Mouse (Mus musculus) T-cell, adult 2 months (primary cell): ENCODE data around the gene Zbtb21.
A peak's percentile ranks its signal among the peaks of the same experiment; 100 is the strongest.
"Not testable (repeated sequence)": the region's sequence is repeated elsewhere in the genome, so short reads cannot be mapped to it uniquely, and the experiment has no call there.

Experiments used
- DNase-seq: peaks from one replicate; pipeline ENCODE4 v3.0.0; 2022; ENCODE audit warnings: low spot score

Zbtb21 gene

DNA sequence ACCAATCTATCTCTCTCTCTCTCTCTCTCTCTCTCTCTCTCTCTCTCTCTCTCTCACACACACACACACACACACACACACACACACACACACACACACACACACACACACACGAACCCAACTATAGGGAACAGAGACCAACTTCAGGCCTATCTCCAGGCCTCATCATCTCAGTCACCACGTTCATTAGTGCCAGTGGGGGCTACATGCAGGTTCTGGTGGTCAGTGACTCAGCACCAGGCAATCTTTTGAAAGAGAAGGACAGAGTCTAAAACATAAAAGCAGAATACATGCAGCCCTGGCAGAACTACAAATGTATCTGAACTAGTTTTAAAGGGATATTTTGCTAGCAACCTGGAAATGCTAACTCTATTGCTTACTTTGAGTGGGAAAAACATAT, 15.4 kb downstream of the Zbtb21 start:
- not testable (repeated sequence) for DNase-seq

DNA sequence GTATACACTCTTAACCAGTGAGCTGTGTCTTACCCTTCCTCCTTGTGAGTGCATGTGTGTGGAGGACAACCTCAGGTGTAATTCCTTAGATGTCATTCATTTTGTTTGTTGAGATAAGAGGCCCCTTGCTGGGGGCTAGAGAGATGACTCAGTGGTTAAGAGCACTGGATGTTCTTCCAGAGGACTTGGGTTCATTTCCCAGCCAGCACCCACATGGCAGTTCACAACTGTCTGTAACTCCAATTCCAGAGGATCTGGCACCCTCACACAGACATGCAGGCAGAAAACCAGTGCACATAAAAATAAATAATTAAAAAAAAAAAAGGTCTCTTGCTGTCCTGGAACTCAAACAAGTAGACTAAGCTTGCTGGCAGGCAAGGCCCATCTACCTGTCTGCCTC, 20.6 kb downstream of the Zbtb21 start:
- DNase-seq: no peak

DNA sequence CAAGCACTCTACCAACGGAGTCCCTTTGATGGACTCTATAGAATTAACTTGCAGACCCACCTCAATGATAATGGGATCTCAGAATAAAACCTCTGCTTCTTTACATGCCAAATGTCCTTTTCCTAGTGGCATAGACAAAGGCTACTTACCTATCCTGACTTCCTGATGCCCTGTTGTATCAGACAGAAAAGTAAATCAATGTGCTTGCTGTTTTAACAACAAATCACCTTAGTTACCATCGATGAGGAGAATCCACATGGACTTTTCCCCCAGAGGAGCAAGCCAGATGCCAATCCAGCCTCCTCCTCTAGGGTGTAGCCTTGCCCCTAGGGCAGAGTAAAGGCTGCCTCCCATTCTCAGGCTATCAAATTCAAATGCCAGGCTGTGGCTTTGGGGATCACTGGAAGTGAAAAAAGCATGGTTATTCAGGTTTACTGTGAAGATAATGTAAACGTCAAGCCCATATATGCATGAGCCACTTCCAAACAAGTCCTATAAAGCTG, 21.9 kb downstream of the Zbtb21 start:
- no peak for DNase-seq

DNA sequence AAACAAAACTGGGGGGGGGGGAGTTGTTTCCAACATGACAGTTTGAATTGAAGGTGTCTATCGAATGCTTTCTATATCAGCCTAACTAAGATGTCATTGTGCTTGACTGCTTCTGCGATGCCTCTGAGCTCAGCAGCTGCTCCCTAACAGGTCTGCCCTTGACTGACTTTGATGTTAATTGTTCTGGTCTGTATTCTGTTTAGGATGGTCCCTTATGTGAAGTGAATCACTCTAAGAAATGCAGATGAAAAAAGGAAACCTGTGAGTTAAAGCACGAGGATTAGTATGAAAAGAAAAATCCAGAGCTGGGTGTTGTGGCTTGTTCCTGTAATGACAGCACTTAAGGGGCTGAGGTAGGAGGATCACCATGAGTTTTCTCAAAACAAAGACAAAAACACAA, 26.6 kb downstream of the Zbtb21 start:
- DNase-seq: no peak

DNA sequence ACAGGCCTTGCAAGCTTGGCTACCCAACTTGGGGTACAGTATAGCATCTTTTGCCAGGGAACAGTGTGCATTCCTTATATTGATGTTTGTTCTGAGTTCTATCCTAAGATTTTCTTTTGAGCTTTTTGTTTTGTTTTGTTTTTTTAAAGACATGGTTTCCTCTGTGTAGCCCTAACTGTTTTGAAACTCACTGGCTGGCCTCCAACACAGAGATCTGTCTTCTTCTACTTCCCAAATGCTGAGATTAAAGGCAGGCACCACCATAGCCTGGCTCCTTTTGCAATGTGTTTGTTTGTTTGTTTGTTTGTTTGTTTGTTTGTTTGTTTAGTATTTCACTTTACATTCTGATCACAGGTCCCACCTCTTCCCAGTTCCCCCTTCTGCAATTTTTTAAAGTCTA, 32.2 kb downstream of the Zbtb21 start:
- DNase-seq: no peak

DNA sequence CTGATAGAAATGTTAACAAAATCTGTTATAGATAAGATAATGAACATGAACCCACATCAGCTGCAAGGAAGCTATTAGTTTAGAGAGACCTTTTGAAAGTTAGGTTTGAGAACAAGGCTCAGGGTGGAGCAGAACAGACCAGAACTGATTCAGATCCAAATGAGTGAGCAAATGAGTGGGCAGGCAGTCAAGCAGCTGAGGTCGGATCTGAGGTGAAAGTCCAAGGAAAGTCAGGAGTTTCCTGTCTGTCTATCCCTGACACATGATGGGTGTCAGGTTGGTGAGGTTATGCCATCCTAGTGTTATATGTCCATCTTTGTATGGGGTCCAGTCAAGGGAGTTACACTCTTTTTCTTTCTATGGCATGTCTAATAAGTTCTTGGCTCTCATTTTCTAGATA, 32.9 kb downstream of the Zbtb21 start:
- DNase-seq: no peak

DNA sequence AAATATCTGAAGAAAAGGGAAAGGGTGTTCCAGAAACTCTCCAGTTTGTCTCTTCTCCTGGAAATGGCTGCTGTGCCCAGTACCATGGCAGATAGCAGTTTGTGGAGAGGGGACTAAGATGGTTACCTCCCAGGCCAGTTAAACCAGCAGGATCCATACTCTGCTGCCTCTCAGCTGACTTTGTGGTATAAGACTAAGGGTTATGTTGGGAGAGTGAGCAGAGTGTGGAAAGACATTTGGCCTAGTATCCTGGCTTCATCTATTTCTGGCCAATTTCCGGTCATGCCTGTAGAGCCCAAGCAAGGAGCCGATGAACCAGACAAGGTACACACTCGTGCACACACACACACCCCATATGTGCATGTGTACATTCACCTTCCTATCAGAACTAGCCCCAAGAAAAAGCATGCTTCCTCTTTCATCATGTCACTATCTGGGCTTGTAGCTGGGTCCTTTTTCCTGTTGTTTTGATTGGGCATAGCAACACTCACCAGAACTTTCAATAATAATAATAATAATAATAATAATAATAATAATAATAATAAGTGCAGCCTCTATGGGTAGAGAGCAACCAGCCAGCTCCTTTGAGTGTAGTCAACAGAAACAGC, 35.0 kb downstream of the Zbtb21 start:
- no peak for DNase-seq

DNA sequence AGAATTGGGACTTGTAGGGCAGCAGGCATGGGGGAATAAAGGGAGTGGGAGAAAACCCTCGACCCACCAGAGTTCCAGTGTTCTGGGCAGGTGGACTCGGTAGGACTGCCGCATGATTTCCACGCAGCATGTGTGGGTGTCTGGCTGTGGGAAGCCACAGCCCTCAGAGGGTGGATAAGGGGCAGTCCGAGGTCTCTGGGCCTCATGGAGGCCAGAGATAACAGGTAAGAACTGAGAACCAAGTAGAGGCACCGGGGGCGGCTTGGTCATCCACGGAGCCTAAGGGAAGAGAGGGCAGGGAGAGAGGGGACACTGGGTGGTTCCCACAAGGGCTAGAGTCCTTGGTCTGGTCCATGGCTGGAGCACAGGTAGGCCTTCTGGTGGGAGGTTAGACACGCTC, 36.0 kb downstream of the Zbtb21 start:
- DNase-seq: no peak

DNA sequence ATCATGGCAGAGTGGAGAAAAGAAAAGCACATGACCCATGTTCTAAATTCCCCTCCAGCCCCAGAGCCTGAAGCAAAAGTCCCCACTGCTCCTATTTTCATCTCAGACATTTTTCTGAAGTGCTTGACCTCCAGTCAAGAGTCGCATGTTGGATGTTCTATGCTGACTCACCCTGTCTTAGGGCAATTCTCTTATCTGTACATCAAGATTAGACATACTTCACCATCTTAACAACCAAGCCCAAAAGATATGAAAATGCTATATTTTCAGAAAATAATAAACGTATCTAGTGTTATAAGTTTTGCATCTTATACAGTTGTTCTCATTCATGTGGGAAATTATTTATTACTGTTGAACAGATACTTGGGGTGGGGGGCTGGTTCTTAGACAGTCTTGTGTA, 36.7 kb downstream of the Zbtb21 start:
- DNase-seq: no peak

DNA sequence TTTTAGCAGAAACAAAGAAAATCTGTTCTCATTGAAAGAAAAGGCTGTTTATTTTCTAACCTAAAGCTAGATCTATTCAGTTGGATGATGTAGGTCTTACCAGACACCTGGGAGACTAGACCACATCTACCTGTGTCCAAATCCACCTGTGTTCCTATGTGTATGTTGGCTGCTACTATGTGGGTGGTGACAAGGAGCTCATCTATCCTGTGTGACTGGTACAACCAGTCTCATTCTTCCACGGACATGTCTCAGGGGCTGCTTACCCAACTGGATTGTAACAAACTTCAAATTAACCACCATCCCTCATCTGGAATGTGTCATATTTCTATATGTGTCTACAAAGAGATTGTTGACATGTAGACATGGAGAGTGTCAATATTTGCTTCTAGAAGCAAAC, 38.7 kb downstream of the Zbtb21 start:
- no peak for DNase-seq

DNA sequence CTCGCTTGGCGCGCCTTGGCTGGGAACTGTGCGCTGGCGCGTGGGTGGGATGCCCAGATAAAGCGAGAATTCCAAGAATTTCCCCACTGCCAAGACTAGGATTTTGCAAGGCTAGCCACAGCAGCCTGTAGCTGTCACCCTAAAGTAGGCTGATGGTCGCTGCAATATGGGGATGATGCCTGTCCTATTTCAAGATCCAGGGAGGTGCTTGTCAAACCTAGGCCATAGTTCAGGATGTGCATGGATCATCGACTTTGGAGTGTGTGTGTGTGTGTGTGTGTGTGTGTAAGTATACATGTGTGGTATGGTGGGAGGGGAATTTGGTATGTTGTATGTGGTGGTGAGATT, 39.7 kb downstream of the Zbtb21 start:
- DNase-seq: no peak

DNA sequence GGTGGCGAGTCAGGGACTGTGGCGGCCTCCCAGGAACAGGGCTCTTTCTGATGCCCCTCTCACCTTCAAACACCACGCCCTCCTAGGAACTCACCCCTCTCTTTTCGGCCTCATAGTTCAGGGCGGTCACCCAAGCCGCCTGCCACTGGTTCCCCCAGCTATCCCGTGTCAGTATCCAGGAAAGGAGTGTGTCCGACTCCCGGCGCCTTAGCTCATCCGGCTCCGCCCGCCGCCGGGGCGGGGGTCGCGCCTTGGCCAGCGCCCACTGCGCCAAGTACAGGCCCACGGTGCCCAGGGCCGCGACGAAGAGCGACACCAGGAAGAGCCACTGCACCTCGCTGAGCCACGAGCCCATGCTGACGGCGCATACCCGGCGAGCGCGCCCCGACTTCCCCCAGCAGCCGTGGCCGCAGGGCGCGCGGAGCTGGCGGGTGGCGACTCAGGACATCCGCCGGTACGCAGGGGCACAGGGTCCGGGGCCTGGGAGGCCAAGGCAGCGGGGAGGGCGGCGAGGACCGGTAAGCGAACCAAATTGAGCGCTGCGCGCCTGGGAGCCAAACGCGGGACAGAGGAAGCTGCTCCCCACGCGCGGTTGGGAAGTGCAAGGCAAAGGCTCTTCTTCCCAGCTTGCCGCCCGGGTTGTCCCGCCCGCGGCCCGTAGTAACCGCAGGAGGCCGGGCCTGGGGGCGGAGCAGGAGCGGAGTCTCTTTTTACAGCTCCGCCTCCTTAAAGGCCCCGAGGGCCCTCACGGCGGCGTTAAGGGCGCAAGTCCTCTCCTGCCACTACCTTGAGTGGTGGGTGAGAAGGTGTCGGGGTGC, 40.3 kb downstream of the Zbtb21 start:
- peak; percentile 63 for DNase-seq

DNA sequence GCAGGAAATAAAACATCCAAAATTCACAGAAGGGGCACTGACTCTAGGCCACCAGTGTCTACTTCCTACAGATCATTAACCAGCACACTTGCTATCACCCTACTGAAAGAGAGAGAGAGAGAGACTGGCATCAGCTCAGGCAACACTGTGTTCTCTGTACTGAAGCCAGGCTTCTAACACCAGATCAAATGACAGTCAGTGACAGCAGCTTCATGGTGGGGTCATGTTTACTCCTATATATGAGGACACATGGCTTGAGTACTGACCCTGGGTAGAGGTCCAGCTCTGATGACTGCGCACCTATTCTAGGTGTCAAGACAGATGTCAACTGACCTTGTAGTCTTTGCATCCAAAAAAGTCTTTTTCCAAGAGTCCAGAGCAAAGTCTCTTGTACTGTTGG, 41.8 kb downstream of the Zbtb21 start:
- DNase-seq: no peak

DNA sequence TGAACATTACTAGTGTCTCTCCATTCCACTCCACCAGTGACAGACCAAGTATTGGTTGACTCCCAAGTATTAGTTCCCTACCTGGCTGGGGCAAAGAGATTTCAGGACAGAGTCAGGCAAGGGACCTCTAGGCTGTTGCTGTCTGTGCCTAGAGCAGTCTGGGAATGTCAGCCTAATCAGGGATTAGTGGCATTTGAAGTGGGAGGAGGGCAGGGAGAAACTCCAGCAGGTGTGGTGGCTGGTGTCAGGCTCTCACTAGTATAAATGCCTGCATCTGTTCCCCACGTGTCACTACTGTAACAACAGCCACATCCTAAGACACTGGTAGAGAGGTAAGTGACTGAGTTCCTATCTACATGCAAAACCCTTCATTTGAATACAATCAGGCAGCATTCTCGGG, 42.6 kb downstream of the Zbtb21 start:
- no peak for DNase-seq

DNA sequence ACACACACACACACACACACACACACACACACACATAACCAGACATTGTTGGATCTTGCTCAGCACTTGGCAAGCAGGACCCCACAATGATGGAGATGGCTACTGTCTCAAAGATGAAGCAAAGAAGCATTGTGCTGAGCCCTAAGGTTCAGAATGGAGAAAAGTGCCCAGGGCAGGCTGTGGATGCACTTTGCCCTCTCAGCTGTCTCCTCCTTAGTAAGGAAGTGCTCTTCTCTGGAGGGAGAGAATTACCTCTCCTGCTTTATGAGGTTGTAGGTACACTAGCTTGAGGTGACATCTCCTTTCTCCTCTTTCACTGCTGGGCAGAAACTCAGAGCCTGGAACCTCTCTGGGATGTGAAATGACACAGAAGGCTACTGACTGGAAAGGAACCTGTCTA, 49.5 kb downstream of the Zbtb21 start:
- DNase-seq: no peak

DNA sequence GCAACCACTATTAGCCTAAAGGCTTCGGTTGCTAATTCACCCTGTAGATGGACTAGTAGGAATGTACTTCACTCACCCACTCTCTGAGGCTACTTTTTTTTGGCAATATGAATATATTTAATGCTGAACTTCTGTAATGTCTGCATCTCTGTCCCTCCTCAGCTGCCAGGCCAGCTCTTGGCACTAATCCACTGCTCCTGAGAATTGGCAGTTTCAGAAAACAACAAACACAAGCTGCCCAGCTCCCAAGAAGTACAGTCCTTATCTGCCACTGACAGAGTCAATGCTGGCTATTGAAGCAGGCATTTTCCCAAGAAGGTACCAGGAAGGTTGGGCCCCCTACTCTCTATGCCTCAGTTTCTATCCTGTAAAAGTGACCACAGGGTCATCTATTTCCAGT, 53.1 kb downstream of the Zbtb21 start:
- DNase-seq: no peak

DNA sequence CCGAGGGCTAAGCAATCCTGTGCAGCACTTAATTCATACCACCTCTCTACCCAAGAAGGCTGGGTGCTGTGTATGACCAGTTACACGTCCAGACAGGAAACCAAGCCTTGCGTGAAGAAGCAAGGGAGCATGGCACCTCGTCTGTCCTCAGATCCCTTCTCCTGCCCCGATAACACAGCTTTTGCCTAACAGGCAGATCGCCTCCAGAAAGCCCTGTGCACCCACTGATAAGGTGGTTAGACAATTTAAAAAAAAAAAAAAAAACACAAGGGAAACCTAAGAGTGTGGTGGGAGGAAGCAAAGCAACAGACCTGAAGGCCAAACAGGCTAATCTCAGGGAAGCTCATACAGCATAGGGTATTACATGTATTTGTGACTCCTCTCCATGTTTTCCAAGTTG, 54.9 kb downstream of the Zbtb21 start:
- DNase-seq: no peak

DNA sequence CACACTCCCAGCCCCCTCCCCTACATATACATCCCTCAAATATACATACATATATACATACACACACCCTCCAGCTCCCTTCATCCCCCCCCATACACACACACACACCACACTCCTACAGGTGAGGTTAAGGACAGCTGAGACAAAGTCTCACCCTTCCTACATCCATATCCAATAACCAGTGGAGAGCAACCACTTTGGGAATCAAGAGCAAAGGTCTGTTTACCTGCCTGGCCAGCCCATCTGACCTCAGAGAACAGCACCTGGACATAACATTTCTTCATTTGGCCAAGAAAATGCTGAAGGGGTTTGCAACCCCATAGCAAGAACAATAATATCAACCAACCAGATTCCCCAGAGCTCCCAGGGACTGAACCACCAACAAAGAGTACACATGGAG, 56.1 kb downstream of the Zbtb21 start:
- DNase-seq: no peak

DNA sequence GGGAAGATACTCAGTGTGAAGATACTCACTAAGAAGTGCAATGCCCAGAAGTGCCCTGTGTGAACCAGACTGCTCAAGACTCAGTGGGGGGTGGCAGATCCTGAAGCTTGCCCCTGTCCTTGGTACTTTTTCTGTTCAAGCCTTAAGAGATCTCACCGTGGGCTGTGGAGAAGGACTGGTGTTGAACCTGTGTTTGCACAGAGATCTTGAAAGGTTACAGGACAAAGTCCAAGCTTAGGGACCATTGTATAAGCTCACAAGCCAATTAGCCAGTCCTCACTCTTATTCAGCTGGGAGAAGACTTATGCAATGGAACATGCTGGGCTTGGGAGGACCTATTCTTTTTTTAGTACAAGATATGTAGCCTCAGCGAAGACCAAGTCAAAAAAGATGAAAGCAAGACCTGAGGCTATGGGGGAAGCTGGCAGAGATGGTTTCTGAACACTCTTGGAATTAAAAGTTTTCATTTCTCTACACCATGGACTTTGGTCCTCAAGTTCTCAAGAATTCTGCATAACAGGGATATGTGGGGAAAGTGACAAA, 56.9 kb downstream of the Zbtb21 start:
- DNase-seq: no peak

DNA sequence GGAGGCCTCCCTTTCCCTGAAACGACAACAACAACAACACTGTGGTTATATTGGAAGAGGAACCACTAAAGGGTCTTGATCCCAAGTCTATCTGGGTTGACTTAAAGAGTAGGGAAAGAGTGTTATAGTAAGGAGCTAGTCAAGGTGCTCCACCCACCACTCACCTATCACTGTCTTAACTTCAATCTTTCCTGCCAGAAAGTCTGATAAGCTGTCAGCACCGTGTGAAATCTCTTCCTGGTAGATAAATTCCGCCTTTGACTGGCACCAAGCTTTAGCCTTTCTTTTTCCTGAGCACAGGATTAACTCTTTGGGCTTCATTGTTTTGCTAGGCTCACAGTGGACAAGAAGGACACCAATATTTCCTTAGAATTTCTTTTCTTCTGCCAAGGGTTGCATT, 58.4 kb downstream of the Zbtb21 start:
- DNase-seq: no peak

DNA sequence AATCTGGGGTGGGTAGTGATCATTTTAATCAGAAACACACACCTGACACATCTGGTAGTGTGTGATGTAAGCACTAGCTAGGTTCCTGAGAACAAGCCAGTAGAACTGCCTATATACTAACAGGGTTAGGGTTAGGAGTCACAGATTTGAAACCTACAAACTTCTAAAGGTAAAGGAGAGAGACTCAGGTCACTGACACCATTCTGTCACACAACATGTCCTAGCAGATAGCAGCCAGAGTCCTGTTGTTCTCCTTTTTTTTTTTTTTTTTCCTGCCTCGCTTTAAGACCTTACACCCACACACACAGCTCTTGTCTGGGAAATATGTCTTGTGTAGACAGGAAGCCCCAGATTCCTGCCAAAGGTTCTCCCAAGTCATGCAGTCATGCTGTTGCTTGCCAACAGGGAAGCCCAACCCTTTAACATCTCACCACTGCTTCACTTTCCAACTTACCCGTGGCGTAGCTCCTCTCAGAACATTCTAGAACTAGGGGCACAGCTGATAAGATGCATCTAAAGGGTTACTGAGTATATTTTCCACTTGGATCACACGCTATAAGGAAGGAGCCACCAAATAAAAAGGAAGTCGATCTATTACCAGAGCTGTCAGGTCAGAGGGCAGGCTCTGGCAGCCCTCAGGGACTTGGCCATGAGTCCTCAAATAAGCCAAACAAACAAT, 64.9 kb downstream of the Zbtb21 start:
- DNase-seq: no peak
